Mouse (Mus musculus): ENCODE results near the gene Coro6. TPM values are rescaled to one million over a fixed set of nuclear protein-coding genes. Genes with fewer than 3 reads are reported as not detected.

The Coro6 gene
- polyA plus RNA-seq, 1 experiment = 1.7 TPM

Other genes starting within 250 kb of the Coro6 start
- 15.9 and 16.8 TPM in 2 replicates for gene Ssh2, start 246.1 kb upstream of the Coro6 start, polyA plus RNA-seq (2012; ENCODE audit: insufficient read depth, insufficient read length, missing spikeins)
- 1.2 and 1.6 TPM in 2 replicates for gene Ankrd13b, start 27.3 kb downstream of the Coro6 start, polyA plus RNA-seq (2012; ENCODE audit: insufficient read depth, insufficient read length, missing spikeins)
- 13.6 and 15.6 TPM in 2 replicates for gene Git1, start 31.2 kb downstream of the Coro6 start, polyA plus RNA-seq (2012; ENCODE audit: insufficient read depth, insufficient read length, missing spikeins)
- gene Abhd15, start 52.7 kb downstream of the Coro6 start, polyA plus RNA-seq (2012; ENCODE audit: insufficient read depth, insufficient read length, missing spikeins) = 13.4 and 16.1 TPM in 2 replicates
- gene Trp53i13, start 53.6 kb downstream of the Coro6 start, polyA plus RNA-seq (2012; ENCODE audit: insufficient read depth, insufficient read length, missing spikeins) = 7.7 and 8.4 TPM in 2 replicates
- gene Gm10392, start 56.8 kb downstream of the Coro6 start, polyA plus RNA-seq (2012; ENCODE audit: insufficient read depth, insufficient read length, missing spikeins) = not detected in 2 replicates
- gene Taok1, start 145.4 kb downstream of the Coro6 start, polyA plus RNA-seq (2012; ENCODE audit: insufficient read depth, insufficient read length, missing spikeins) = 21.1 and 25.8 TPM in 2 replicates
- gene Nufip2, start 223.7 kb downstream of the Coro6 start, polyA plus RNA-seq (2012; ENCODE audit: insufficient read depth, insufficient read length, missing spikeins) = 13.1 and 16.1 TPM in 2 replicates

All from brown adipose tissue, adult 24 weeks (tissue).